Mouse (Mus musculus) cerebellum, adult 9-11 months (tissue): Measurements from ENCODE around the gene Bcor.
A peak's percentile ranks its signal among the peaks of the same experiment; 100 is the strongest.

ENCODE experiments used
- DNase-seq: peaks from one replicate; pipeline ENCODE4 v3.0.0; 2022

Bcor gene

GRCm38 (mm10) chrX:12126408-12127105 lies 33.6 kb downstream of the Bcor start:
- no peak for DNase-seq

DNA sequence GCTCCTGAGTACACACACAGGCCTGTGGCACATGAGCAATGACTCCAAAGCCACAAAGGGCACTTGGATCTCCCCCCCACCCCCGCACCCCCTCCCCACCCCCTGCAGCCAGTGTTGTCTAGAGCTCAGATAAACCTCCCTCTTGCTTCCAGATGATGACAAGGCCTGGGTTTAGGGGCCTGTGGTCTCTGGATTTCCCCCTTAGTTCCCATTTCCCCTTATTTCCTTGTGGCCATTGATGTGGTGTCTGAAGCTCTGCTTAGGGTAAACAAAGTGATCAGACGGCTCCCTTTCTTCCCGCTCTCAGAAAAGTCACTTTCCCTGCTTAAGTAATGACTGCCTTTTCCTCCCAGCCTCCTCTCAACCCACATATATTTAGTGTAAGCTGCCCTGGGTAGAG lies 35.6 kb downstream of the Bcor start:
- DNase-seq: no peak

DNA sequence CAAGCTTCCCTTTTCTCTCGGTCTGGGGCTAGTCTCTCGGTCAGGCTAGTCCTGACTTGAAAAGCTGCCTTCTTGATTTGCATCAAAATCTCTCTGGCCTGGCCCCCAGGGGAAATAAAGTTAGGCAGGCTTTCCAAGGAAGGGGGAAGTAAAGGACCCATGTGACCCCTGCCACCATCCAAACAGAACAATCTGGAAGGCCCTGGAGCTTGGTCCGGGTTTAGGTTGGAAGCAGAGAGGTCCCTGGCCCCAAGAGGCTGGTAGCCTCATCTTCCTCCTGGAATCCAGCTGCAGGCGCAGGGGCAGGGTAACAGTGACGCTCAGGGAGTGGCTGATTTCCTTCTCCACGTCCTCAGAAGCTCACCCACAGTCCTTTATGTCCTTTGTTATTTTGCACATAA lies 36.5 kb downstream of the Bcor start:
- no peak for DNase-seq

- DNase-seq: no peak
Observed at GRCm38 (mm10) chrX:12122594-12123331, 37.4 kb downstream of the Bcor start.

- DNase-seq: no peak
Observed at GRCm38 (mm10) chrX:12119476-12119875, 40.7 kb downstream of the Bcor start.

GRCm38 (mm10) chrX:12116128-12116527 lies 44.0 kb downstream of the Bcor start:
- DNase-seq: no peak

GRCm38 (mm10) chrX:12112166-12112565 lies 48.0 kb downstream of the Bcor start:
- no peak for DNase-seq

DNA sequence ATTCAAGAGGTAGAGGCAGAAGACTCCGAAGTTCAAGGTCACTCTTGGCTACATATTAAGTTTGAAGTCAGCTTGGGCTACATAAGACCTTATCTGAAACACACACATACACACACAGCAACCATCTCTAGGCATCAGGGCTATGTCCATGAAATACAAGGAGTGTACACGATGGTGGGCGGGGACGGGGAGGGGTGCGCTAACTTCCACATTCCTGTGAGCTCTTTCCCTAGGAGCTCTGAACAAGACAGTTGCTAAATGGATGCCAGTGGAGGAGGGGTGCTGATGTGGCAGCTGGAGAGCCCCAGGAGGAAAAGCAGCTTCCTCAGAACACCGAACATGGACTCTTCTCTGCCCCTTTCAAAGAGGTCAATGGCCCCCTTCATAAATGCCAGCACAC lies 49.6 kb downstream of the Bcor start:
- DNase-seq: no peak

DNA sequence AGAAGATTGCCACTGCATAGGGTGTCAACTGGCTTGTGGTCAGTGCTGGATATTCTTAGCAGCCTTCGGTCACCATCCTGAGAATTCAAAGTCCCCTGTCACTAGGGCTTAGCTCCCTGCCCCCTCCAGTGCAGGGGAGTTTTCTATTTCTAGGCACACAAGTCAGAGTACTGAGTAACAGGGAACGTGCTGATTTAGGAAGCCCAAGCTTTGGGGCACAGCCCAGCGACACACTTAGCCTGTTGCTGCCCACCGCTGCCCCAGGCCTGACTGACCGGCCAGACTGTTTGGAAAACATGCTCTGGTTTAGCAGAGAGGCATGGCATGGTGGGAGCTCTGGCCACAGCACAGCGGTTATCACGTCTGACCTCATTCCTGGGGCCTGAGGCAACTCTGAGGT lies 54.8 kb downstream of the Bcor start:
- no peak for DNase-seq

DNA sequence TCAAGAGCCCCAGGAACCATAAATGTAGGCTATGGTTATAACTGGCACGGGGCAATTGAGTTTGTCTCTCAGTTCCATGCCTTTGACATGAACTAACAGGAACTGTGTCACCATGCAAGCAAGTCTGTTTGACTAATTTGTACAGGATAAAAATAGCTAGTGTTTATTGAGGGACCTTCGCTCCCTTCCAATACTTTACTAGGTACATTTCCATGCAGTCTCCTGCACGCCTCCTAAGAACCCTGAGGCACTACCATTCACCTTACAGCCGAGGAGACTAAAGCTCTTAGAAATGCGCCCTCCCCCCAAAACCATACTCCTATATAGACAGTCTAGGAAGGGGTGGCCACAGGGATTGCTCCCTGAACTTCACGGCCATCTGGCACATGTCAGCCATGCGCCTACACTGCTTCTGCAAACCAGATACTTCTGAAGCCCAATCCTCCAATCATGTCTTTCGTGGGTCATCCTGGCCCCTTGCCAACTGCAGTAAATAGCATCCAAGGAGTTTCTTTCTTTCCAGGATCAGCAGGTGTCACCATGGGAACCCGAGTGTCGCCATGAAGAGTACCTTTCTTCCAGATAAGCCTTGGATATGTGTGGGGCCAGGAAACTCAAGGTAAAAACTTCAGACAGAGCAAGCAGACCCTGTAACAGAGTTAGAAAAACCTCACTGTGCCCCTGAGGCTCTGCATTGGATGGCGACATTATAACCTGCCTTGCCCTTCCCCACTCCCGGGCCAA lies 63.2 kb downstream of the Bcor start:
- no peak for DNase-seq

GRCm38 (mm10) chrX:12093371-12093770 lies 66.8 kb downstream of the Bcor start:
- DNase-seq: no peak

- no peak for DNase-seq
Observed at GRCm38 (mm10) chrX:12091431-12092061, 68.6 kb downstream of the Bcor start.

GRCm38 (mm10) chrX:12090871-12091404 lies 69.2 kb downstream of the Bcor start:
- DNase-seq: peak; percentile 76

DNA sequence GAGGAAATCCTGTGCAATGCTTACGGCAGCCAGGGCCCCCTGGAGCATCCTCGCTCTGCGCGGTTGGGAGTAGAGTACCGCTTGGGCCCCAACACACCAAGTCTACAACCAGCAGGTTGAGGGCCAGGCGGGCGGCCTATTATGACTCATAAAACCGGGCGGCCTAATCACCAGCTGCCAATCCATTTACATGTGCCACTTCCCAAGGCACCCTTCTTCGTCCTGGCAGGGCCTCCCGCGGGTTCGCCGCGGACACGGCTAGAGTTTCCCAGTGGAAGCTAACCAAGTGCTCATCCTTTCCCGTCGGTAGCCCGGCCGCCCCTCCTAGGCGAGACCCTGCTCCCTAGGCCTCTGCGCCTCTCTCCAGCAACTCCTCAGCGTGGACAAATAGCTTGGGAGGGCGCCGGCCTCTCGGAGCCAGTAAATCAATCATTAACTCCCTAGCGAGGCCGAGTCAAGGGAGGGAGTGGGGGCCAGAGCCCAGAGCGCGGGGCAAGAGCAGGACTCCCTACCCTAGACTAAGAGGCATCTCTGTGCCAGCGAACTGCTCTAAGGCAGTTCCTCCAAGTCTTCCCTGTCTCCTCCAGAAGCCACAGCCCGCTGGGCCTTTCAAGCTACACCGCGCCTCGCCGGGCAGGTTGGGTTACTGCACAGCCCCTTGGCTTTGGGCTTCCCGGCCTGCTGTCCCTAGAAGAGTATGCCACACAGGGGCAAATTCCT lies 69.8 kb downstream of the Bcor start:
- DNase-seq: no peak

DNA sequence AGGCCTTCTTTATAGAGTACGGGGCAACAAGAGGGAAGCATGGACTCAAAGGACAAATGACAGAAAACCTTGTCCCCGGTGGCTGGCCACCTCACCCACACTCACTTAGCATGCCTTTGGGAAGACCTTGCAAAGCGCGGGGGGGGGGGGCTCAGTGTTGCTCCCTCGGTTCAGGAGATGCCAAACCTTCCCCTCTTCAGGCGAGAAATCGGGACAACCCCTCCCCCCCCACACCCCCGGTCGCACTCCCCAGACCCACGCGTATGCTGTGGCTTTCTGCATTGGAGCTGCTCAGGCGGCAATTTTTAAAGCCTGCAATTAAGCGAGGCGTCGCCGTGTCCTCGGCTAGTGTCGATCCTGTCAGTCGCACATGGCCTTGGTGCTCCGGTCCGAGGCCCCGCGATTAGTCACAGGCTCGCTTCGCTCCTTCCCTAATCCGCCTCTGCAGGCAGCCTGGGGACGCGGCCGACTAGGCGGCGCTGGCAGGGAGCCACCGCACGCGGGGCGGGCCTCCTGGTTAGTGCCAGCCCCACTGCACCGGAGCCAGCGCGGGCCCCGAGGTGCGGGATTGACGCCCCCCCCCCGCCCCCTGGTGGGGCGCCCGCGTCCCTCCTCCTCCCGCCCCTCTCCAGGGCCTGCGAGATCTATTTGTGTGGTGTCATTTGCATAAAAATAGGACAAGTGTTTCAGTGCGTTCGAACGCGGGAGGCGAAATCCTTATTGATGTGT lies 70.6 kb downstream of the Bcor start:
- DNase-seq: no peak

- no peak for DNase-seq
Observed at GRCm38 (mm10) chrX:12089027-12089340, 71.2 kb downstream of the Bcor start.

DNA sequence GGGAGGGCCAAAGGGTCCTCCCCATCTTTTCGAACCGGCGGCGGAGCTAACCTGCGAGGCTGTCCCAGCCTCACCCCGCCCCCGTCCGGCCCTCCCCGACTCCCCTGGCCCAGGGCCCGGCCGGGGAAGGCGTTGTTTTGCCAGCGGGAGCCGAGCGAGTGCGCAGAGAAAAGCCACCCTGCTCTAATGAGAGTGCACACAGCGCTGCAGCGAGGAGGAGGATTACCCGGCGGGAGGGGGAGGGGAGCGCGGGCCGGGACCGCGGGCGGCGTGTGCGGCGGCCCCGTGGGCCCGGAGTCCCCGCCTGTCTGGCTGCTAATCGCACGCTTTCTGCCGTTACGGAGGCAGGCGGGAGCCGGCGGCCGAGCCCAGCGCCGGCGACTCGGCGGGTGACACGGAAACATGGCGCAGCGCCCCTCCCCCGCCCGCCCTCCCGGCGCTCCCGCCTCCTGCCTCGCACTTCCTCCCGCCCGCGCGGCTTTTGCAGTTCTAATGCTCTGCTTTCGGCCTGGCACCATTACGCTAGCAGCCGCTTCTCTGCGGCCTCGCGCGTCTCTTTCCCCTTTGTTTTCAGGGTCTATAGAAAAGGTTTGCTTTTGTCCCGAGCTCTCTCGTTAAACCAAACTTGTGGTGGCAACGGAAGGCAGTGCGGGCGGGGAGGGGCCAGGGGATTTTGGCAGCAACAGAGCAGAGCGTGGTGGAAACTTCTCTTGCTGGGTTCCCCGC lies 71.7 kb downstream of the Bcor start:
- DNase-seq: peak; percentile 77

DNA sequence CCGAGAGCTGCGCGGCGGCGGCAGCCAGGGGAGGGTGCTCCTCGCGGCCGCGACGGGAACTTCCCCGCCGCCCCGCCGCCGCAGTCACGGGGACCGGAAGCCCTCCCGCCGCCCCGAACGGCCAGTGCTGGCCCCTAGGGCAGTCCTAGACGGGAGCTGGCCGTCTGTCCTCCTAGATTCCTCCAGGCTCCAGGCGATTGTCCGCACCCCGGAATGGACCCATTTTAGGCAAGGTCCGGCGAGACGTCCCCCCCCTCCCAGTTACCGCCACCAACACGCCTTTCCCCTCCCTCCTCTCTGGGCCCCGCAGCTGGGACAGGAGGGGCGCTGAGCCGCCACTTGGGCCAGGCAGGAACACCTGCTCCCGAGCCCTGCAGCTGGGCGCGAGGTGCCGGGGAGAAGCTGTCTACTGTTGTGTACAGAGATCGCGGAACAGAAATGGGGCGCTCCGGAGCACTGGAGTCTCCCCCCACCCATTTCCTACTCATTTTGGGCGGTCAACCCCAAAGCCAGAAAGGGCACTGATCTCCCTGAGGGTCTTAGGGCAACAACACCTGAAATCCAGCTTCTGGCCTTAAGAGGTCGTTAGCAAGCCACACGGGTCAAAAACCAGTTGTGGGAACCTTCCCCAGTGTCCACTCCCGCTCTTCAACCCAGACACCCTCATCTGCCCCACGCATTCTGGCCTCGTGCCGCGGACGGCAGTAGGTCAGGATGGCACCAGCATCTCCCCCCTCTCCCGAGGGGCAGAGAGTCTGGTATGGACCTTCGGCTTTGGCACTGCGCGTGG lies 72.4 kb downstream of the Bcor start:
- DNase-seq: peak; percentile 48

DNA sequence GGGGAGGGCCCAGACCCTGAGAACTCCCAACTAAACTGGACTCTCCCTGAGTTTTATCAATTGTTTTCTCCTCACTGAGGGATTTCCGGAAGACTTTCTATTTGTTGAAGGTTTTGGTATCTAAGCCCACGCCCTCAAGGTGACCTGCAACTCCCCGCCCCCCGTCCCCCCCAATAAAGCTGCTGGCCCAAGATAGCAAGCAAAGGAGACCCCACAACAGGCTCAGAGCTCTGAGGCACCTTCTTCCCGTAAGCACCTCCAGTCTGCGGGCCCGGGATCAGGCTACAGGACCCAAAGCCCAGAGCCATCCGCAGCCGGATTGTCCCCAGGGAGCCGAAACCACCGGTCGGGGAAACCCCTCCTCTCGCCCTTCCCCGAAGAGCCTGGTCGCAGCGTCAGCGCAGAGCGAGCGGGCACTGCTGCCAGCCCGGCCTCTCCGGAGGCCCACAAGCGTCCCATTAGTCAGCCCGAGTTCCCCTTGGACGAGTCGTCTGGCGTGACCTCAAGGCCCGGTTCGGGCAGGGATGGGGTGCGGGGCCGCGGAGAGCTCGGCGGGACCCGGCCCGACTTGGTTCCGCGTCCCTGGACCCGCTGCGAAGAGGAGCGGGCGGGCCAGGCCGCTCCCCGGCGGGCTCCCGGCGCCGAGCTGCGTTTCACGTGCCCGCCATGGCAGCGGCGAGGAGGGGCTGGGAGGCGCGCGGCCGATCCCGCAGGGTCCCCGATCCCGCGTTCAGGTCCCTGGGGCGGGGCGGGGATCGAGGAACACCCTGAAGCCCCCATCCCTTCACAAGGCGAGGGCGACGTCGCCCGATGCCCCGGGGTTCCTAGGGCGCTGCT lies 73.3 kb downstream of the Bcor start:
- peak; percentile 46 for DNase-seq
